Mouse (Mus musculus): ENCODE results near the gene Olfm2. TPM values are rescaled to one million over a fixed set of nuclear protein-coding genes. Genes with fewer than 3 reads are reported as not detected.
"Not testable (repeated sequence)": the region's sequence is repeated elsewhere in the genome, so short reads cannot be mapped to it uniquely, and the experiment has no call there.

Gene Olfm2
- polyA plus RNA-seq, 1 experiment from 2014 or later: 2.3 TPM

DNA sequence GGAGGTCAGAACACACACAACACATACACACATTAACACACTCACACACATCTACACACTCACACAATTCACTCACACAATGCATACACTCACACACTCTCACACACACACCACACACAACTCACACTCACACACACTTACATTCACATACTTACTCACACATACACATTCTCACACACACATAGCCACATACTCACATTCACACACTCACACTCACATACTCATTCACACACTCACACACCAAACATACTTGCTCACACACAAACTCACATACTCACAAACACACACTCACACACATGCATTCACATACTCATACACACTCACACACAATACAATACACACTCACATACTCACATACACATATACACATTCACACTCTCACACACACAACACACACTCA is 40.7 kb downstream of the Olfm2 start:
- Histone ChIP-seq H3K9me3 (ENCODE audit: control insufficient read depth, low read length) (no peaks in the 10 kb centered on the region), H3K36me3 (ENCODE audit: control insufficient read depth, insufficient read depth, low read length) (no peaks in the 10 kb centered on the region), H3K4me1 (replicated peaks; ENCODE audit: control insufficient read depth, insufficient read depth) (no peaks in the 10 kb centered on the region), H3K27ac (replicated peaks) (no peak overlapping the region), H3K4me2 (replicated peaks; ENCODE audit: low read depth) (no peak overlapping the region), H3K27me3 (ENCODE audit: control insufficient read depth, insufficient read depth, low read length) (no peaks in the 10 kb centered on the region), H3K9ac (ENCODE audit: low read length) (no peak overlapping the region), H3K4me3 (ENCODE audit: low read depth, low read length) (no peak overlapping the region)
- ATAC-seq (ENCODE audit: low FRiP score, low TSS enrichment) (no peak), DNase-seq (ENCODE audit: low spot score) (no peak)
- TF ChIP-seq EP300 (optimal IDR thresholded peaks at IDR 0.05) (no peak), CTCF (IDR thresholded peaks at IDR 0.05; ENCODE audit: low read depth) (no peak)

DNA sequence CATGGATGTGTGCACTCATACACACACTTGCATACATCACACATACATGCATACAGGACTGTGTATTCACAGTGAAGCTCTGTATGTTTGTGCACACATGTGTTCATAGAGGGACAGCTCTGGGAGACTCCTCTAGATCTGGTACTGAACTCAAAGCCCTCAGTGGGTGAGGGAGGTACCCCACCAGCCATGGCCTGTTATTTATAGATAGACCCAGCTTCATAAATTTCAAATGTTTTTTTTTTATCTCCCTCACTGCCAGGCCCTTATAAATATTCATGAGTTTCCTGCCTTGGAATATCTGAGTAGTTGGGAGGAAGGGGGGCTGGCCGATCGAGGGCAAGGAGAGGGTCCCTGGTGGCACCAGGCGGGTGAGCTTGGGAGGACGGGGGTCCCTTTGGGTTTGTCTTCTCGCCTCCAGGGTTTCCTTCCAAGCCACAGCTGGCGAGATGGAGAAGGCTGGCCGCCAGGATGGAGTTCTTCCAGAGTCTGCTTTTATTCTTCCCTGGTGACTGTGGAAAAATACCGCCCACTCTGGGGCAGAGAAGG is 42.2 kb downstream of the Olfm2 start:
- TF ChIP-seq EP300 (optimal IDR thresholded peaks at IDR 0.05): no peak
- TF ChIP-seq CTCF (IDR thresholded peaks at IDR 0.05; ENCODE audit: low read depth): no peak
- WGBS: 67% methylated on average over 8 of the region's 8 CpGs
- no peak for ATAC-seq (ENCODE audit: low FRiP score, low TSS enrichment)

GRCm38 (mm10) chr9:20697466-20697865 is 48.7 kb downstream of the Olfm2 start:
- no peaks in the 10 kb centered on the region for H3K9me3 ChIP-seq (ENCODE audit: control insufficient read depth, low read length)
- ATAC-seq (ENCODE audit: low FRiP score, low TSS enrichment) (no peak), DNase-seq (ENCODE audit: low spot score) (no peak)
- H3K9ac ChIP-seq (ENCODE audit: low read length): no peak overlapping the region
- no peak overlapping the region for H3K4me2 ChIP-seq (replicated peaks; ENCODE audit: low read depth)
- no peak overlapping the region for H3K4me3 ChIP-seq (ENCODE audit: low read depth, low read length)
- no peak overlapping the region for H3K27ac ChIP-seq (replicated peaks)
- H3K36me3 ChIP-seq (ENCODE audit: control insufficient read depth, insufficient read depth, low read length): no peaks in the 10 kb centered on the region
- TF ChIP-seq EP300 (optimal IDR thresholded peaks at IDR 0.05) (no peak), CTCF (IDR thresholded peaks at IDR 0.05; ENCODE audit: low read depth) (no peak)
- H3K4me1 ChIP-seq (replicated peaks; ENCODE audit: control insufficient read depth, insufficient read depth): no peaks in the 10 kb centered on the region
- no peaks in the 10 kb centered on the region for H3K27me3 ChIP-seq (ENCODE audit: control insufficient read depth, insufficient read depth, low read length)
- 27% methylated on average over 8 of the region's 8 CpGs for WGBS

More for the DNA sequence above, 42.2 kb downstream of the Olfm2 start:
- no peaks in the 10 kb centered on the region for H3K4me1 ChIP-seq (replicated peaks; ENCODE audit: control insufficient read depth, insufficient read depth)
- no peaks in the 10 kb centered on the region for H3K9me3 ChIP-seq (ENCODE audit: control insufficient read depth, low read length)
- DNase-seq (ENCODE audit: low spot score): no peak
- H3K9ac ChIP-seq (ENCODE audit: low read length): no peak overlapping the region
- no peaks in the 10 kb centered on the region for H3K27me3 ChIP-seq (ENCODE audit: control insufficient read depth, insufficient read depth, low read length)
- H3K27ac ChIP-seq (replicated peaks): no peak overlapping the region
- no peak overlapping the region for H3K4me2 ChIP-seq (replicated peaks; ENCODE audit: low read depth)
- H3K36me3 ChIP-seq (ENCODE audit: control insufficient read depth, insufficient read depth, low read length): no peaks in the 10 kb centered on the region
- H3K4me3 ChIP-seq (ENCODE audit: low read depth, low read length): no peak overlapping the region

- no peak overlapping the region for H3K4me3 ChIP-seq (ENCODE audit: low read depth, low read length)
- H3K36me3 ChIP-seq (ENCODE audit: control insufficient read depth, insufficient read depth, low read length): no peaks in the 10 kb centered on the region
- H3K27ac ChIP-seq (replicated peaks): no peak overlapping the region
- H3K27me3 ChIP-seq (ENCODE audit: control insufficient read depth, insufficient read depth, low read length): no peaks in the 10 kb centered on the region
- WGBS: 71% methylated on average over 5 of the region's 5 CpGs
- H3K4me2 ChIP-seq (replicated peaks; ENCODE audit: low read depth): no peak overlapping the region
- TF ChIP-seq EP300 (optimal IDR thresholded peaks at IDR 0.05): no peak
- TF ChIP-seq CTCF (IDR thresholded peaks at IDR 0.05; ENCODE audit: low read depth): no peak
- no peaks in the 10 kb centered on the region for H3K4me1 ChIP-seq (replicated peaks; ENCODE audit: control insufficient read depth, insufficient read depth)
- DNase-seq (ENCODE audit: low spot score) (no peak), ATAC-seq (ENCODE audit: low FRiP score, low TSS enrichment) (no peak)
- H3K9ac ChIP-seq (ENCODE audit: low read length): no peak overlapping the region
- H3K9me3 ChIP-seq (ENCODE audit: control insufficient read depth, low read length): no peaks in the 10 kb centered on the region
Observed at GRCm38 (mm10) chr9:20696107-20696712, 49.9 kb downstream of the Olfm2 start.

- H3K27ac ChIP-seq (replicated peaks): no peak overlapping the region
- TF ChIP-seq CTCF (IDR thresholded peaks at IDR 0.05; ENCODE audit: low read depth): no peak
- TF ChIP-seq EP300 (optimal IDR thresholded peaks at IDR 0.05): no peak
- peak; percentile 22 for DNase-seq (ENCODE audit: low spot score)
- no peaks in the 10 kb centered on the region for H3K27me3 ChIP-seq (ENCODE audit: control insufficient read depth, insufficient read depth, low read length)
- peak overlapping the region; percentile 35; the same call in 1 of the 2 replicates for H3K9ac ChIP-seq (ENCODE audit: low read length)
- WGBS: 9% methylated on average over 24 of the region's 25 CpGs
- no peaks in the 10 kb centered on the region for H3K4me1 ChIP-seq (replicated peaks; ENCODE audit: control insufficient read depth, insufficient read depth)
- peak overlapping the region; percentile 55 for H3K4me2 ChIP-seq (replicated peaks; ENCODE audit: low read depth)
- ATAC-seq (ENCODE audit: low FRiP score, low TSS enrichment): no peak
- H3K9me3 ChIP-seq (ENCODE audit: control insufficient read depth, low read length): no peaks in the 10 kb centered on the region
- no peaks in the 10 kb centered on the region for H3K36me3 ChIP-seq (ENCODE audit: control insufficient read depth, insufficient read depth, low read length)
- peak overlapping the region; percentile 29 for H3K4me3 ChIP-seq (ENCODE audit: low read depth, low read length)
Observed at GRCm38 (mm10) chr9:20694721-20695235, 51.4 kb downstream of the Olfm2 start.

DNA sequence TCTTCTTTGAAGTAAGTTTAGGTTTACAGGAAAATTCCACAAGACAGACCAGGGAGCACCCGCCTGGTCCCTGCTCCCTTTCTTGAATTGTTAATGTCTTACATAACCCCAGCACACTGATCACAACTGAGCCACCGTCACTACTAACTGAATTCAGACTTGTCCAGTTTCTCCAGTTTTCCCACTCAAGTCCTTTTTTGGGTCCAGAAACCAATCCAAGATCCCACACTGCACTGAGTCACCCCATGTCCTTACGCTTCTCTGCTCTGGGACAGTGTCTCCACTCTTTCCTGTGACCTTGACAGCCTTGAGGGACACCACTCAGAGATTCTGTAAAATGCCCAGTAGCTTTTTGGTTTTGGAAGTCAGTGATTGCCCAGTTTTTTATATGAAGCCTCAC is 53.3 kb downstream of the Olfm2 start:
- no peak for DNase-seq (ENCODE audit: low spot score)
- Histone ChIP-seq H3K4me1 (replicated peaks; ENCODE audit: control insufficient read depth, insufficient read depth) (no peaks in the 10 kb centered on the region), H3K36me3 (ENCODE audit: control insufficient read depth, insufficient read depth, low read length) (no peaks in the 10 kb centered on the region), H3K27me3 (ENCODE audit: control insufficient read depth, insufficient read depth, low read length) (no peaks in the 10 kb centered on the region), H3K9me3 (ENCODE audit: control insufficient read depth, low read length) (no peaks in the 10 kb centered on the region), H3K4me2 (replicated peaks; ENCODE audit: low read depth) (no peak overlapping the region), H3K27ac (replicated peaks) (no peak overlapping the region), H3K4me3 (ENCODE audit: low read depth, low read length) (no peak overlapping the region), H3K9ac (ENCODE audit: low read length) (no peak overlapping the region)
- WGBS: 87% methylated on average over 3 of the region's 3 CpGs
- no peak for TF ChIP-seq EP300 (optimal IDR thresholded peaks at IDR 0.05)
- no peak for TF ChIP-seq CTCF (IDR thresholded peaks at IDR 0.05; ENCODE audit: low read depth)
- ATAC-seq (ENCODE audit: low FRiP score, low TSS enrichment): no peak

- DNase-seq (ENCODE audit: low spot score); H3K4me1 ChIP-seq (replicated peaks; ENCODE audit: control insufficient read depth, insufficient read depth); H3K36me3 ChIP-seq (ENCODE audit: control insufficient read depth, insufficient read depth, low read length); H3K27me3 ChIP-seq (ENCODE audit: control insufficient read depth, insufficient read depth, low read length); H3K4me3 ChIP-seq (ENCODE audit: low read depth, low read length); H3K4me2 ChIP-seq (replicated peaks; ENCODE audit: low read depth); H3K9me3 ChIP-seq (ENCODE audit: control insufficient read depth, low read length); H3K9ac ChIP-seq (ENCODE audit: low read length); H3K27ac ChIP-seq (replicated peaks); ATAC-seq (ENCODE audit: low FRiP score, low TSS enrichment): not testable (repeated sequence)
- 76% methylated on average over 2 of the region's 2 CpGs for WGBS
Observed at GRCm38 (mm10) chr9:20690449-20690848, 55.7 kb downstream of the Olfm2 start.

Data from stomach, postnatal 0 days (tissue).